Mouse (Mus musculus): ENCODE measurements around the gene Galnt6. TPM values are rescaled to one million over a fixed set of nuclear protein-coding genes. Genes with fewer than 3 reads are reported as not detected.

Gene Galnt6
- polyA plus RNA-seq, 1 experiment: 0.29 TPM

DNA sequence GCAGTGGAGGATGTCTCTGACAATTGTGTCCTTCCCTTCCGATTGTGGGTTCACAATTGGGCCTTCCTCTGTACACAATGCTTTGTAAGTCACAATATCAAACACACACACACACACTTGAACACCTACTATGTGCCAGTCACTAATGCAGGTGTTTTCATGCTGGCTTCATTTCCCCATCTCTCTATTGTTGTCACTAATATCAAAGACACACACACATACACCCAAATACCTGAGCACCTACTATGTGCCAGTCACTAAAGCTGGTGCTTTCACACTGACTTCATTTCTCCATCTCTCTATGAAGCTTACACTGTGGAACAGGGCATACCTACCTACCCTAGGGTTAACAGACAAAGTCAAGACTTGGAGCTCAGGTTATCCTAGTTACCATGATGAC, 23.8 kb downstream of the Galnt6 start:
- TF ChIP-seq FOSL1 (IDR thresholded peaks at IDR 0.05; ENCODE audit: insufficient read depth, low read length, poor library complexity, severe bottlenecking): no peak
- no peak for TF ChIP-seq MAX (IDR thresholded peaks at IDR 0.05)
- no peak for TF ChIP-seq CEBPB (IDR thresholded peaks at IDR 0.05; ENCODE audit: low read depth)
- Histone ChIP-seq H3K79me3 (ENCODE audit: low read depth) (no peaks in the 10 kb centered on the region), H3K36me3 (ENCODE audit: control insufficient read depth, insufficient read depth) (no peaks in the 10 kb centered on the region), H3K4me3 (ENCODE audit: insufficient read depth, poor library complexity, severe bottlenecking) (no peak overlapping the region), H3ac (ENCODE audit: control insufficient read depth, insufficient read length, low read depth) (no peak overlapping the region), H3K79me2 (ENCODE audit: control insufficient read depth, insufficient read depth) (no peaks in the 10 kb centered on the region), H3K27me3 (ENCODE audit: control insufficient read depth, insufficient read depth, insufficient read length) (no peaks in the 10 kb centered on the region)

DNA sequence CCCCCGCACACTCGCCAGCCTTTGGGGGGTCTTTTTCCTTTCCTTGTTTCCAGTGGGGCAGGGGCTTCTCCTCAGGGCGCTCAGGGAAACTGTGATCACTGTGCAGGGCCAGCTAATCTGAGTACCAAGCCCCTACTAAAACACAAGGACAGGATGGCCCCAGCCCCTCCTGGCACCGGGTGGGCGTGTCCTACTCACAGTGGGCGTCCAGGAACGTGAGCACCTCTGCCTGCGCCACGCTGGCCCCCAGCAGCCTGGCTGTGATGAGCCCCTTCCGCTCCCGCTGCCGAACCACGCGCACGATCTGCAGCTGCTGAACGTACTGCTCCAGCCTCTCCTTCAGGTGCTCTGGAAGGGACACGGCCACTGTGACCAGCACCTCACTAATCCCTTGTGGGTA, 25.3 kb downstream of the Galnt6 start:
- Histone ChIP-seq H3K27me3 (ENCODE audit: control insufficient read depth, insufficient read depth, insufficient read length) (no peaks in the 10 kb centered on the region), H3K79me2 (ENCODE audit: control insufficient read depth, insufficient read depth) (no peaks in the 10 kb centered on the region), H3K79me3 (ENCODE audit: low read depth) (no peaks in the 10 kb centered on the region), H3K36me3 (ENCODE audit: control insufficient read depth, insufficient read depth) (no peaks in the 10 kb centered on the region), H3ac (ENCODE audit: control insufficient read depth, insufficient read length, low read depth) (no peak overlapping the region), H3K4me3 (ENCODE audit: insufficient read depth, poor library complexity, severe bottlenecking) (no peak overlapping the region)
- TF ChIP-seq MYOD1 (IDR thresholded peaks at IDR 0.05; ENCODE audit: control insufficient read depth, insufficient read length, low read depth) (no peak), MAX (IDR thresholded peaks at IDR 0.05) (no peak), CEBPB (IDR thresholded peaks at IDR 0.05; ENCODE audit: low read depth) (no peak), MYOG (IDR thresholded peaks at IDR 0.05; ENCODE audit: control insufficient read depth, extremely low read depth, insufficient read length) (no peak), USF1 (IDR thresholded peaks at IDR 0.05; ENCODE audit: low read depth) (no peak), FOSL1 (IDR thresholded peaks at IDR 0.05; ENCODE audit: insufficient read depth, low read length, poor library complexity, severe bottlenecking) (no peak), CTCF (IDR thresholded peaks at IDR 0.05; ENCODE audit: control insufficient read depth, insufficient read depth, insufficient read length) (no peak)

DNA sequence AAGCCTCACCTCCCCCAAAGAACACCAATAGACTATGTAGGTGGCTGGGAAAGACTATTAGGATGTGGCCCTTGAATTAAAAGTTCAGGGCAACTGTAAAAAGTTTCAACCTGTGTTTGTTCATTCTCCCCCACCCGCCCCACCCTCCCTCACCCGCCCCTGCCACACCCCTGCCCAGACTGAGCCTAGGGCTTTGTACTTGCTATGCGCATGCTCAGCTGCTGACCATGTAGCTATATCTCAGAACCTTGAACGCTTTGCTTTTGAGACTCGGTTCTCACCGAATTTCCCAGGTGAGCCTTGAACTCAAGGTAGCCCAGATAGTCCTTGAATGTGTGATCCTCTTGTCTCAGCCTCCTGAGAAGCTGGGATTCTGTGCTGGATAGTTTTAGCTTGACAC, 27.3 kb downstream of the Galnt6 start:
- TF ChIP-seq MYOD1 (IDR thresholded peaks at IDR 0.05; ENCODE audit: control insufficient read depth, insufficient read length, low read depth) (no peak), USF1 (IDR thresholded peaks at IDR 0.05; ENCODE audit: low read depth) (no peak), MAX (IDR thresholded peaks at IDR 0.05) (no peak)
- Histone ChIP-seq H3K79me2 (ENCODE audit: control insufficient read depth, insufficient read depth) (no peaks in the 10 kb centered on the region), H3K27me3 (ENCODE audit: control insufficient read depth, insufficient read depth, insufficient read length) (no peaks in the 10 kb centered on the region), H3K4me3 (ENCODE audit: insufficient read depth, poor library complexity, severe bottlenecking) (no peak overlapping the region), H3ac (ENCODE audit: control insufficient read depth, insufficient read length, low read depth) (no peak overlapping the region), H3K79me3 (ENCODE audit: low read depth) (no peaks in the 10 kb centered on the region), H3K36me3 (ENCODE audit: control insufficient read depth, insufficient read depth) (no peaks in the 10 kb centered on the region)

DNA sequence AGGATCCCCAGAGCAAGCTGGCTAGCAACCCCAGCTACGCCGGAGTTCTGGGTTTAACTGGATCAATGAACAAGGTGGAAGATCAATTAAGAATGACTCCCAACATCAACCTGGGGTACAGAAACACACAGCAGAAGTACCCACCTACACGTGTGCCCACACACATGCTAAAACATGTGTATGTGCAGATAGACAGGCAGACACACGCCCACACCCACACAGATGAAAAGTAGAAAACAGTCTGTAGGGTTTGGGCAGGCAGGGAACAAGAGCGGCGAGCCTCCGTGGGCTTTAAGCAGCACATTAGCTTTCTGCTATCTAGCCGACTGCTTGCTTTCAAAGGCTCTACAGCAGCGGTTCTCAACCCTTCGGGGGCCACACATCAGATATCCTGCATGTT, 28.1 kb downstream of the Galnt6 start:
- no peaks in the 10 kb centered on the region for H3K79me3 ChIP-seq (ENCODE audit: low read depth)
- no peaks in the 10 kb centered on the region for H3K27me3 ChIP-seq (ENCODE audit: control insufficient read depth, insufficient read depth, insufficient read length)
- H3ac ChIP-seq (ENCODE audit: control insufficient read depth, insufficient read length, low read depth): no peak overlapping the region
- H3K4me3 ChIP-seq (ENCODE audit: insufficient read depth, poor library complexity, severe bottlenecking): no peak overlapping the region
- TF ChIP-seq USF1 (IDR thresholded peaks at IDR 0.05; ENCODE audit: low read depth) (no peak), CTCF (IDR thresholded peaks at IDR 0.05; ENCODE audit: control insufficient read depth, insufficient read depth, insufficient read length) (no peak), FOSL1 (IDR thresholded peaks at IDR 0.05; ENCODE audit: insufficient read depth, low read length, poor library complexity, severe bottlenecking) (no peak), MYOG (IDR thresholded peaks at IDR 0.05; ENCODE audit: control insufficient read depth, extremely low read depth, insufficient read length) (no peak), CEBPB (IDR thresholded peaks at IDR 0.05; ENCODE audit: low read depth) (no peak), MAX (IDR thresholded peaks at IDR 0.05) (no peak), MYOD1 (IDR thresholded peaks at IDR 0.05; ENCODE audit: control insufficient read depth, insufficient read length, low read depth) (no peak)
- H3K79me2 ChIP-seq (ENCODE audit: control insufficient read depth, insufficient read depth): no peaks in the 10 kb centered on the region
- no peaks in the 10 kb centered on the region for H3K36me3 ChIP-seq (ENCODE audit: control insufficient read depth, insufficient read depth)

DNA sequence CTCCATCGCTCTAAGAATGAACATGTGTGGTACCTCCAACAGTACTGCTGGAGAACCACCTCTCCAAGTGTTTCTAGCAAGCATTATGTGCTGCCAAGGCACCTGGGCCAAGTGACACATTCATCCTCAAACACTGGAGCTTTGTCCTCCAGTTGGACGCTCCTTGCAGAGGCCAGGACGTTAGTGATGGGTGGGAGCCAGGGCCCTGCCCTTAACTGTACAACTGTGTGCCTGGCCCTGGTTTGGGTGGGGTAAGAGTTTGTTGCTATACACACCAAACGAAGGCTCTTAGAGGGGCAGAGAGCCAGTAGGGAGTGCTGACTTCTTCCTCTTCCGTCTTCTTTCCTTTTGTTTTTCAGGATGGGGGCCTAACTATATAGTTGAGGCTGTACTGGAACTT, 28.8 kb downstream of the Galnt6 start:
- Histone ChIP-seq H3K79me2 (ENCODE audit: control insufficient read depth, insufficient read depth) (no peaks in the 10 kb centered on the region), H3ac (ENCODE audit: control insufficient read depth, insufficient read length, low read depth) (no peak overlapping the region), H3K36me3 (ENCODE audit: control insufficient read depth, insufficient read depth) (no peaks in the 10 kb centered on the region), H3K4me3 (ENCODE audit: insufficient read depth, poor library complexity, severe bottlenecking) (no peak overlapping the region), H3K79me3 (ENCODE audit: low read depth) (no peaks in the 10 kb centered on the region), H3K27me3 (ENCODE audit: control insufficient read depth, insufficient read depth, insufficient read length) (no peaks in the 10 kb centered on the region)
- TF ChIP-seq MYOG (IDR thresholded peaks at IDR 0.05; ENCODE audit: control insufficient read depth, extremely low read depth, insufficient read length) (no peak), CTCF (IDR thresholded peaks at IDR 0.05; ENCODE audit: control insufficient read depth, insufficient read depth, insufficient read length) (no peak)

DNA sequence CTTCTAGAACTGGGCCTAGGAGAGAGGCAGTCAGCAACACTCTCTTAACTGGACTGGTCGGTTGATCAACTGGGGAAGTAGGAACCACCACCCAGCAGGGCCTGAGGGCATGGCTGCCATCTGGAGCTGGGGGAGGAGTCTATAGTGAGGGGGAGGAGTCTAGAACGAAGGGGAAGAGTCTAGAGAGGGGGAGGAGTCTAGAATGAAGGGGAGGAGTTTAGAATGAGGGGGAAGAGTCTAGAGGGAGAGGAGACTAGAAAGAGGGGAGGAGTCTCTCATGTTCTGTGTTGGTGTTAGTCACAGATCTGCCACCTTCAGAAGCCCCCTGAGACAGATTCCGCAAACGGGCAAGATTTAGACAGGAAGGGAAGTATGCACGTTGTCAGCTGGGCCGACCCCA, 29.8 kb downstream of the Galnt6 start:
- Histone ChIP-seq H3K79me2 (ENCODE audit: control insufficient read depth, insufficient read depth) (no peaks in the 10 kb centered on the region), H3K27me3 (ENCODE audit: control insufficient read depth, insufficient read depth, insufficient read length) (no peaks in the 10 kb centered on the region), H3ac (ENCODE audit: control insufficient read depth, insufficient read length, low read depth) (no peak overlapping the region), H3K79me3 (ENCODE audit: low read depth) (no peaks in the 10 kb centered on the region), H3K4me3 (ENCODE audit: insufficient read depth, poor library complexity, severe bottlenecking) (no peak overlapping the region), H3K36me3 (ENCODE audit: control insufficient read depth, insufficient read depth) (no peaks in the 10 kb centered on the region)
- no peak for TF ChIP-seq MYOG (IDR thresholded peaks at IDR 0.05; ENCODE audit: control insufficient read depth, extremely low read depth, insufficient read length)
- no peak for TF ChIP-seq CEBPB (IDR thresholded peaks at IDR 0.05; ENCODE audit: low read depth)
- no peak for TF ChIP-seq MYOD1 (IDR thresholded peaks at IDR 0.05; ENCODE audit: control insufficient read depth, insufficient read length, low read depth)

Measured in C2C12 (cell line).